Mouse (Mus musculus): ENCODE results near the gene Gm9999.
"Not testable (repeated sequence)": the region's sequence is repeated elsewhere in the genome, so short reads cannot be mapped to it uniquely, and the experiment has no call there.

Gene Gm9999

DNA sequence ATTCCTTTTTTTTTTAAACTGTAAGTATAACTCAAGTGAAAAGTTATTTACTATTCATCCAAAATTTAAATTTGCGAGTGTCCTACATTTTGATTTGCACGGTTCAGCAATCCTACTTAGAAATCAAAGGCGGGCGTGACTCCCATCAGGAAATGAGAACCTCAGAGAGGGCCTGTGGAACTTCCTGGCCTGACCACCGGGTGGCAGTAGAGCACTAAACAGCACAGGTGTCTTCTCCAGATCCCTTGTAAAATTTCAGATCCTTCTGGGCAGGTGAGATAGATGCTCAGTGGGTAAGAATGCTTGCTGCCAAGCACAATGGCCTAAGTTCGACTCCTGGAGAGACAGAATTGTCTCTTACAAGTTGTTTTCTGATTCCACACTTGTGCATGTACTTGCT is 40.1 kb downstream of the Gm9999 start:
- in situ Hi-C loops (cut with MboI, MseI), result loop anchor here (5.0 to 25.0 kb wide), 4 partner anchors 54 to 1111 kb away; partner anchors contain the start of genes Ccdc114 (in 1 of the 2) and Emp3 (in 1 of the 2)

DNA sequence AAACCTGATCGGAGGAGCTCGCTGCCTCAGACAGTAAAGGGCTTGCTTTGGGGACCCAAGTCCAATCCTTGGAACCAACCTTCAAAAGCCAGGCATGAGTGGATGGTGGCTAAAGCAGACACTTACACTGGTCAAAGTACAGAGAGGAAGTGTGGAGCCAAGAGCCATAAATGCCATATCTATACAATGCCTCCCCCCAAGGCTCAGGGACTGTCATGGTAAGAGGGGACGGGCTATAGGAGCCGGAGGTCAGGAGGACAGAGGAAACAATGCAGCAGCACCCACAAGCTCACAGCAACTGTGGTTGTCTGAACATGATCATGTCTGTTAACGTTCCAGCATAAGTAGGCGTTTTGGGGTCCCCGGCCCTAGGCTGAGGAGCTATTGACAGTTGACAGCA is 41.1 kb downstream of the Gm9999 start:
- in situ Hi-C loops (cut with MboI, MseI), result loop anchor here (5.0 to 25.0 kb wide), 4 partner anchors 53 to 1112 kb away; partner anchors contain the start of genes Ccdc114 (in 1 of the 2) and Emp3 (in 1 of the 2)

DNA sequence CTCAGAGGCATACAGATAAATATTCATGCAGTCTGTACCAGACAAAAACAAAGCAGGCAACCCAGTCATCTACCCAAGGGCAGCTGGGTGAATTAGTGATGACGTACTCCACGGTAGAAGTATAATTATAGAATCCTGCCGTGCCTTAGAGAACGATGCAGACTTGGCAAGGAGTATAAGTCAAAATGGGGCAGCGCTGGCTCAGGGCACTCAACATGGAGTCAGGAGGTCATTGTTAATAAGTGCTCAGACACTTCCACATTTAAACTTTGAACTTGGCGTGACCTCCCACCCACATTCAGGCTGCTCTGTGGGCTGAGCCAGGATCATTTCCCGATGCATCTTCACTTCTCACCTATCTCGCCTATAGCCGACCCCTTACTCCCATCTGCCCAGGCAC is 42.0 kb downstream of the Gm9999 start:
- in situ Hi-C loops (cut with MboI, MseI), result no loop called here

DNA sequence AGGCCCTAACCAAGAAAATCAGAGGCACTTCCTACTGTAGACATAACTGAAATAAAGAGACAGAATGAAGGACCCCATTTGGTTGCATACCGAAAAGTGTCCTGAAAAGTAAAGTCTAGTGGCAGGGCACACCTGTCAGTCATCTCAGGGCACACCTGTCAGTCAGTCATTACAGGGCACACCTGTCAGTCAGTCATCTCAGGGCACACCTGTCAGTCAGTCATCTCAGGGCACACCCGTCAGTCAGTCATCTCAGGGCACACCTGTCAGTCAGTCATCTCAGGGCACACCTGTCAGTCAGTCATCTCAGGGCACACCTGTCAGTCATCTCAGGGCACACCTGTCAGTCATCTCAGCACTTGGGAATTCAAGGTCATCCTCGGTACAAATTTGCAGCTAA is 43.5 kb downstream of the Gm9999 start:
- in situ Hi-C loops (cut with MboI, MseI), result not testable (repeated sequence)

DNA sequence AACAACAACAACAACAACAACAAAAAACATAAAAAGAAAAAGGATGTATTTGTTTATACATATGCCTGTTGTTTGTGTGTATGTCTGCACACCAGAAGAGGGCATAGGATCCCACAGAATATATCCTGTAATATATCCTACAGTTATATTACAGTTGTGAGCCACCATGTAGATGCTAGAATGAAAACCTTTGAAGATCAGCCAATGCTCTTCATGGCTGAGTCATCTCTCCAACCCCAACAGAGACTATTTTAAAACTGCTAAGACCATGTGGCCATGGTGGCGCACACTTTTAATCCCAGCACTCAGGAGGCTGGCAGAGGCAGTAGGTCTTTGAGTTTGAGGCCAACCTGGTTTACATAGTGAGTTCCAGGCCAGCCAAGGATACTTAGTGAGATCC is 44.1 kb downstream of the Gm9999 start:
- in situ Hi-C loops (cut with MboI, MseI), result no loop called here

DNA sequence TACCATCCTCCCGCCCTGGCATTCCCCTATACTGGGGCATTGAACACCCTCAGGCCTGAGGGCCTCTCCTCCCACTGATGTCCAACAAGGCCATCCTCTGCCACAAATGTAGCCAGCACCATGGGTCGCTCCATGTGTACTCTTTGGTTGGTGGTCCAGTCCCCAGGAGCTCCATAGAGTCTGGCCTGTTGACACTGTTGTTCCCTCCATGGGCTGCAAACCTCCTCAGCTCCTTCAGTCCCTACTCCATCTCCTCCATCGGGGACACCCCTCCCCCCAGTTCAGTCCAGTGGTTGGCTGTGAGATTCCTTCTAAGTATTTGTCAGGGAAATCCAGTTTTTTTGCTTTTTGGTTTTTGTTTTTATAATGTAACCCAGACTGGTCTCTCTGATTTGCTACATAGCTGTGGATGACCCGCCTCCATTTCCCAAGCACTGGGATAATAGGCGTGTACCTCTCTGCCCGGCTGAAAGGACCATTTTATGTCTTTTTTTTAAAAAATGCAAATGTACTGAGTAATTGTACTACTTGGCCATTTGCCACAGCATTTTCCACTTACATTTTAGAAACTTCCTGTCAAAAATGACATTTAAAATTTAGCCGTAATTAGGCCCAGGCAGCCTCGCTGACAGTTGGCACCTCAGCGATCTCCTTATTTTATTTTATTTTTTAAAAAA is 47.3 kb downstream of the Gm9999 start:
- in situ Hi-C loops (cut with MboI, MseI), result no loop called here

DNA sequence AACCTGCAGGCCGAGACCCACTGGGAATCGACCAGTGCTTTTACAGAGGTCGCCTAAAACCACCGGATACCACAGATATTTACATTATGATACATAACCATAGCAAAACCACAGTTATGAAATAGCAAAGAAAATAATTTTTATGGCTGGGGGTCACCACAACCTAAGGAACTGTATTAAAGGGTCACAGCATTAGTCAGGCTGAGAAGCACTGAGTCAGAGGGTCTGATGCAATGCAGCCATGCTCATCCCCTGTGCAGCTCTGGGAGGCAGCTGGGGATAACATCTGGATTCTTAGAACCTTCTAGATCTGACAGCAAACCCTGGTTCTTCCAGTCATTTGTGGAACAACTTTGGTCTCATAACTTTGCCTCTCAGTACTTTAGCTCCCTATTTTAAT is 48.0 kb downstream of the Gm9999 start:
- in situ Hi-C loops (cut with MboI, MseI), result no loop called here

DNA sequence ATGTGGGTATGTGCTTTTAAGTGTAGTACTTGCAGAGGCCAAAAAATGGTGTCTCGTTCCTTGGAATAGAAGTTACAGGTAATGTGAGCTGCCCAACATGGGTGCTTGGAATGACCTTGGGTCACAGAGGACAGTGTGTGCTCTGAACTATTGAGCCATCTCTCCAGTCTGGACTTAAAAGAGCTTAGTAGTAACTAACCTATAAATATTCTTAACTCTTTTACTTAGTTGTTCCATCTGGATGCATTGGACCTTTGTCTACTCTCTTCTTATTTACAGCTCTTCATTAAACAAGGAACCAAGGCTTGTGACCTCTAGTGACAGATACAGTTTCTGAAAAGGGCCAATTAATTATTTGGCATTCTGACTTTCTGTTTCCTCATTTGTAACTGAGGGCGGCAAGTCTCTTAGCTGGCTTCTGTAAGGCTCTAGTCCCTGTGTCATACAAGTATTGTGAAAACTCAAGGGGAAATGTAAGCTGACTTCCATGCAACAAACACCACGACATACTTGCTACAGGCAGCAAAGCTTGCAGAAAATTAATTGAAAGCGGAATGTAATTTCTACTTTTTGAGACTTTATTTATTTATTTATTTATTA is 51.5 kb downstream of the Gm9999 start:
- in situ Hi-C loops (cut with MboI, MseI), result no loop called here

DNA sequence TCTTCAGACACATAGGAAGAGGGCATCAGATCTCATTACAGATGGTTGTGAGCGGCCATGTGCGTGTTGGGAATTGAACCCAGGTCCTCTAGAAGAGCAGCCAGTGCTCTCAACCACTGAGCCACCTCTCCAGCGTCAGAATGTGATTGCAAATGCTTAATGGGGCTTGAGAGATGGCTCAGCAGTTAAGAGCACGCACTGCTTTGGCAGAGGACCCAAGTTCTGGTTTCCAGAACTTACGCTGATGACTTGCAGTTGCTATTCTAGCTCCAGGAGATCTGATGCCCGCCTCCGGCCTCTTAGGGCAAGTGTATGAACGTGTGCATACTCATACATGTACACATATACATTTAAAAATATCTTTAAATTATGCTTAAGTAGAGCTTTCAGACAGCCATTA is 52.0 kb downstream of the Gm9999 start:
- in situ Hi-C loops (cut with MboI, MseI), result no loop called here
